Mouse (Mus musculus): Measurements from ENCODE around the gene Sowahc.

DNA sequence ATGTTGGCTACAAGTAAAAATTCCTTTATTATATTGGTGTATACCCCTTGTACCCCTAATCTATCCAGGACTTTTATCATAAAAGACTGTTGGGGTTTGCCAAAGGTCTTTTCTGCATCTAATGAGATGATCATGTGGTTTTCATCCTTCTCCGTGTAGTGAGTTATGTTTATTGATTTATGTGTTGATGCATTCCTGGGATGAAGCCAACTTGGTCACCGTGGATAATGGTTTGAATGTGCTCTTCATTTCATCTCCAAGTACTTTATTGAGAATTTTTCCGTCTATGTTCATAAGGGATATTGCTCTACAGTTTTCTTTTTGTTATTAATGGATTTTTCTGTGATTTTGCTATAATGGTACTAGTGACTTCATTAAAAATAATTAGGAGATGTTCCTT, 27.8 kb downstream of the Sowahc start:
- TF ChIP-seq CTCF (IDR thresholded peaks at IDR 0.05; ENCODE audit: low read depth, low read length) (no peak), EP300 (IDR thresholded peaks at IDR 0.05; ENCODE audit: insufficient read depth, low read depth, low read length) (no peak), POLR2A (IDR thresholded peaks at IDR 0.05; ENCODE audit: insufficient read depth, low read length) (no peak)

Measured in ES-Bruce4 (cell line).